Mouse (Mus musculus): ENCODE measurements around the gene Ndc80.
"Not testable (repeated sequence)": the region's sequence is repeated elsewhere in the genome, so short reads cannot be mapped to it uniquely, and the experiment has no call there.

Gene Ndc80

GRCm38 (mm10) chr17:71477481-71477880 is 49.2 kb downstream of the Ndc80 start:
- no peak for DNase-seq

GRCm38 (mm10) chr17:71476346-71477020 is 50.2 kb downstream of the Ndc80 start:
- DNase-seq = no peak

- DNase-seq = peak; percentile 76
Measured at GRCm38 (mm10) chr17:71475705-71476089, 51.0 kb downstream of the Ndc80 start.

- peak; percentile 92 for DNase-seq
Measured at GRCm38 (mm10) chr17:71474762-71475704, 51.6 kb downstream of the Ndc80 start, which contains the start of gene Smchd1. Gene Smchd1 (minus strand): TSS chr17:71475343.

- DNase-seq = no peak
Measured at GRCm38 (mm10) chr17:71474128-71474527, 52.5 kb downstream of the Ndc80 start.

- DNase-seq = no peak
Measured at GRCm38 (mm10) chr17:71471261-71471660, 55.4 kb downstream of the Ndc80 start.

- DNase-seq = no peak
Measured at GRCm38 (mm10) chr17:71460312-71460711, 66.3 kb downstream of the Ndc80 start.

- DNase-seq = no peak
Measured at GRCm38 (mm10) chr17:71459818-71460217, 66.8 kb downstream of the Ndc80 start, which contains the start of gene Gm4707. Gene Gm4707 (minus strand): TSS chr17:71459918.

- not testable (repeated sequence) for DNase-seq
Measured at GRCm38 (mm10) chr17:71457361-71457760, 69.3 kb downstream of the Ndc80 start.
